Mouse (Mus musculus): ENCODE measurements at regions not wholly inside any gene's neighbourhood (a gene's known extent, or its start where the extent isn't known, plus 50 kb on each side); places are given as distances from the start of the nearest gene placed in this dataset.

GRCm38 (mm10) chr1:149556381-149556780 lies 404.7 kb downstream of the Pla2g4a start:
- intact Hi-C loops (cut with DNase I) = no loop called here
- peak; percentile 28 to 49 for DNase-seq

GRCm38 (mm10) chr1:149555355-149556007 lies 405.6 kb downstream of the Pla2g4a start:
- intact Hi-C loops (cut with DNase I) = no loop called here
- DNase-seq = no peak

GRCm38 (mm10) chr1:149546076-149546475 lies 415.0 kb downstream of the Pla2g4a start:
- intact Hi-C loops (cut with DNase I) = no loop called here

GRCm38 (mm10) chr1:149541386-149541785 lies 419.7 kb downstream of the Pla2g4a start:
- intact Hi-C loops (cut with DNase I) = no loop called here
- peak in 1 of 2 experiments; percentile 1 for DNase-seq

More at GRCm38 (mm10) chr1:149546076-149546475, 415.0 kb downstream of the Pla2g4a start:
- no peak for DNase-seq

GRCm38 (mm10) chr1:149533651-149534050 lies 427.4 kb downstream of the Pla2g4a start:
- intact Hi-C loops (cut with DNase I) = no loop called here
- no peak for DNase-seq
